Mouse (Mus musculus): ENCODE data around the gene Gm3182. TPM values are rescaled to one million over a fixed set of nuclear protein-coding genes. Genes with fewer than 3 reads are reported as not detected.
"Not testable (repeated sequence)": the region's sequence is repeated elsewhere in the genome, so short reads cannot be mapped to it uniquely, and the experiment has no call there.

The Gm3182 gene
- polyA plus RNA-seq (2015; fragmentation: Nextera tagmentation; extraction: Ambion mirVana): not detected in 2 replicates

GRCm38 (mm10) chr14:4481445-4481844, at the start of gene Gm3182:
Gene Gm3182, plus strand, starts transcription at chr14:4481745.
- H3K27me3 ChIP-seq; H3K27ac ChIP-seq; H3K36me3 ChIP-seq; ATAC-seq (ENCODE audit: low FRiP score, low read depth); H3K4me2 ChIP-seq (replicated peaks); H3K4me3 ChIP-seq; H3K9ac ChIP-seq; H3K4me1 ChIP-seq; H3K9me3 ChIP-seq: not testable (repeated sequence)
- 71% methylated on average over 1 of the region's 2 CpGs for WGBS

GRCm38 (mm10) chr14:4499425-4499824, 17.9 kb downstream of the Gm3182 start:
- not testable (repeated sequence) for H3K9me3 ChIP-seq; H3K27me3 ChIP-seq; H3K4me1 ChIP-seq; H3K9ac ChIP-seq; H3K36me3 ChIP-seq; ATAC-seq (ENCODE audit: low FRiP score, low read depth); H3K27ac ChIP-seq
- Histone ChIP-seq H3K4me2 (replicated peaks) (peak overlapping the region; percentile 60), H3K4me3 (peak overlapping the region; percentile 34)
- WGBS: 2% methylated on average over 20 of the region's 25 CpGs

Other genes with a start within 250 kb of the Gm3182 start
- gene Gm3138, start 232.1 kb upstream of the Gm3182 start, polyA plus RNA-seq (2015; fragmentation: Nextera tagmentation; extraction: Ambion mirVana): not detected in 2 replicates
- not detected in 2 replicates for gene Gm3149, start 164.5 kb upstream of the Gm3182 start, polyA plus RNA-seq (2015; fragmentation: Nextera tagmentation; extraction: Ambion mirVana)
- gene 2610042L04Rik, start 147.0 kb upstream of the Gm3182 start, polyA plus RNA-seq (2015; fragmentation: Nextera tagmentation; extraction: Ambion mirVana): 0.15 and 0.38 TPM in 2 replicates
- gene Gm3159, start 84.2 kb upstream of the Gm3182 start, polyA plus RNA-seq (2015; fragmentation: Nextera tagmentation; extraction: Ambion mirVana): not detected in 2 replicates
- 0.29 and 0.32 TPM in 2 replicates for gene Gm3164, start 66.3 kb upstream of the Gm3182 start, polyA plus RNA-seq (2015; fragmentation: Nextera tagmentation; extraction: Ambion mirVana)
- not detected in 2 replicates for gene Gm3173, start 50.8 kb upstream of the Gm3182 start, polyA plus RNA-seq (2015; fragmentation: Nextera tagmentation; extraction: Ambion mirVana)
- not detected in 2 replicates for gene Gm3047, start 73.7 kb downstream of the Gm3182 start, polyA plus RNA-seq (2015; fragmentation: Nextera tagmentation; extraction: Ambion mirVana)
- not detected in 2 replicates for gene Gm8159, start 150.6 kb downstream of the Gm3182 start, polyA plus RNA-seq (2015; fragmentation: Nextera tagmentation; extraction: Ambion mirVana)
- gene Gm3239, start 182.4 kb downstream of the Gm3182 start, polyA plus RNA-seq (2015; fragmentation: Nextera tagmentation; extraction: Ambion mirVana): not detected in 2 replicates
- gene Gm7876, start 227.5 kb downstream of the Gm3182 start, polyA plus RNA-seq (2015; fragmentation: Nextera tagmentation; extraction: Ambion mirVana): not detected in 2 replicates
- 0.10 and 0.23 TPM in 2 replicates for gene Gm3252, start 245.0 kb downstream of the Gm3182 start, polyA plus RNA-seq (2015; fragmentation: Nextera tagmentation; extraction: Ambion mirVana)

Data from limb, embryonic 13.5 days (tissue).